Comparison of ENCODE assay signal across 10 mouse cellular contexts in genomic region chr17:42934068-42934467, GRCm38 (mm10). TPM values are rescaled to one million over a fixed set of nuclear protein-coding genes. Genes with fewer than 3 reads are reported as not detected.
DNase-seq lines count a peak whose midpoint lies in the region; ATAC-seq and TF ChIP-seq lines count a peak whose summit lies in the region.
"Had no signal": no experiment of that assay in that cellular context is flagged by ENCODE, and none has a peak within 500 bp of the region (broad histone marks: within the 10 kb centered on the region; RNA-seq: fewer than 3 reads in every experiment).

No protein-coding gene starts in this region.

- WGBS in midbrain, postnatal 0 days: 76% methylated on average over 3 of the region's 3 CpGs
- 57% methylated on average over 3 of the region's 3 CpGs for WGBS in midbrain, embryonic 16.5 days
- WGBS in kidney, embryonic 15.5 days: 45% methylated on average over 3 of the region's 3 CpGs
- WGBS in thymus, adult 2 months: 87% methylated on average over 3 of the region's 3 CpGs

- TF ChIP-seq CTCF in midbrain, postnatal 0 days (IDR thresholded peaks at IDR 0.05): no peak
- no peak for TF ChIP-seq CTCF in thymus, adult 2 months (IDR thresholded peaks at IDR 0.05; ENCODE audit: borderline replicate concordance, control insufficient read depth, extremely low read depth, insufficient read depth, low read length, poor library complexity)

- no peak overlapping the region for H3K9ac ChIP-seq in midbrain, postnatal 0 days (replicated peaks; ENCODE audit: low read length, poor library complexity, severe bottlenecking)
- no peak overlapping the region for H3K9ac ChIP-seq in midbrain, embryonic 16.5 days (ENCODE audit: low read depth, low read length)
- no peak overlapping the region for H3K9ac ChIP-seq in kidney, embryonic 15.5 days
- H3K9ac ChIP-seq: forebrain, embryonic 15.5 days had no signal

- TF ChIP-seq POLR2A in thymus, adult 2 months (IDR thresholded peaks at IDR 0.05; ENCODE audit: control insufficient read depth, extremely low read depth, insufficient read depth, low read length, poor library complexity): no peak

- no peak for ATAC-seq in midbrain, postnatal 0 days (ENCODE audit: low FRiP score)
- ATAC-seq in midbrain, embryonic 16.5 days: no peak
- ATAC-seq in kidney, embryonic 15.5 days (replicated peaks; ENCODE audit: low FRiP score): no peak
- ATAC-seq: forebrain, embryonic 15.5 days had no signal

- H3K27ac ChIP-seq in midbrain, postnatal 0 days (ENCODE audit: low read depth, low read length): no peak overlapping the region
- H3K27ac ChIP-seq in midbrain, embryonic 16.5 days (ENCODE audit: low read length): no peak overlapping the region
- H3K27ac ChIP-seq in kidney, embryonic 15.5 days: 0 out of 2 replicates have a peak overlapping the region, but pooled peaks have one; percentile 48
- no peak overlapping the region for H3K27ac ChIP-seq in thymus, adult 2 months (ENCODE audit: control insufficient read depth, insufficient read depth, low read length)
- H3K27ac ChIP-seq: forebrain, embryonic 15.5 days had no signal

- peak; percentile 45 to 49 for DNase-seq in cerebellum, postnatal 10 days
- DNase-seq in cerebellum, adult 8-10 months: no peak
- DNase-seq in midbrain, postnatal 0 days (ENCODE audit: low spot score): peak; percentile 31
- peak; percentile 29 for DNase-seq in testis, postnatal 14 days (ENCODE audit: low spot score)
- DNase-seq in thymus, adult 2 months: no peak
- DNase-seq in thymus, postnatal 25 days: no peak
- DNase-seq: heart, postnatal 14 days had no signal

- H3K9me3 ChIP-seq in midbrain, postnatal 0 days (ENCODE audit: low read length): no peaks in the 10 kb centered on the region
- no peaks in the 10 kb centered on the region for H3K9me3 ChIP-seq in midbrain, embryonic 16.5 days (replicated peaks; ENCODE audit: control insufficient read depth, low read length, poor library complexity, severe bottlenecking)
- no peaks in the 10 kb centered on the region for H3K9me3 ChIP-seq in kidney, embryonic 15.5 days (replicated peaks)
- H3K9me3 ChIP-seq: forebrain, embryonic 15.5 days had no signal

- no peaks in the 10 kb centered on the region for H3K4me1 ChIP-seq in midbrain, postnatal 0 days (ENCODE audit: insufficient read depth, low read length)
- no peaks in the 10 kb centered on the region for H3K4me1 ChIP-seq in midbrain, embryonic 16.5 days (ENCODE audit: control insufficient read depth, insufficient read depth, low read length)
- peaks cover 12% of the 10 kb centered on the region for H3K4me1 ChIP-seq in kidney, embryonic 15.5 days
- no peaks in the 10 kb centered on the region for H3K4me1 ChIP-seq in thymus, adult 2 months (replicated peaks; ENCODE audit: control insufficient read depth, insufficient read depth, low read length)
- H3K4me1 ChIP-seq: forebrain, embryonic 15.5 days had no signal

- H3K4me3 ChIP-seq in midbrain, postnatal 0 days (ENCODE audit: low read depth, low read length): no peak overlapping the region
- H3K4me3 ChIP-seq in midbrain, embryonic 16.5 days (ENCODE audit: low read depth, low read length): no peak overlapping the region
- no peak overlapping the region for H3K4me3 ChIP-seq in kidney, embryonic 15.5 days (replicated peaks)
- H3K4me3 ChIP-seq in thymus, adult 2 months (ENCODE audit: control insufficient read depth, insufficient read depth, low read length): no peak overlapping the region
- H3K4me3 ChIP-seq: forebrain, embryonic 15.5 days had no signal

- no peaks in the 10 kb centered on the region for H3K36me3 ChIP-seq in midbrain, postnatal 0 days (ENCODE audit: insufficient read depth, low read length)
- no peaks in the 10 kb centered on the region for H3K36me3 ChIP-seq in midbrain, embryonic 16.5 days (ENCODE audit: control insufficient read depth, insufficient read depth, low read length)
- H3K36me3 ChIP-seq in kidney, embryonic 15.5 days: no peaks in the 10 kb centered on the region
- no peaks in the 10 kb centered on the region for H3K36me3 ChIP-seq in thymus, adult 2 months (ENCODE audit: control insufficient read depth, insufficient read depth, low read length)
- H3K36me3 ChIP-seq: forebrain, embryonic 15.5 days had no signal

- no peak overlapping the region for H3K4me2 ChIP-seq in midbrain, postnatal 0 days (ENCODE audit: low read depth, low read length, poor library complexity, severe bottlenecking)
- H3K4me2 ChIP-seq in midbrain, embryonic 16.5 days (ENCODE audit: low read length): no peak overlapping the region
- H3K4me2 ChIP-seq in kidney, embryonic 15.5 days: no peak overlapping the region
- H3K4me2 ChIP-seq: forebrain, embryonic 15.5 days had no signal

- H3K27me3 ChIP-seq in midbrain, postnatal 0 days (ENCODE audit: insufficient read depth, low read length): no peaks in the 10 kb centered on the region
- no peaks in the 10 kb centered on the region for H3K27me3 ChIP-seq in midbrain, embryonic 16.5 days (ENCODE audit: control insufficient read depth, insufficient read depth, low read depth, low read length)
- no peaks in the 10 kb centered on the region for H3K27me3 ChIP-seq in kidney, embryonic 15.5 days
- H3K27me3 ChIP-seq in thymus, adult 2 months (ENCODE audit: control insufficient read depth, insufficient read depth, low read length): no peaks in the 10 kb centered on the region
- H3K27me3 ChIP-seq: forebrain, embryonic 15.5 days had no signal

RNA-seq across cellular contexts. Expression of gene Cd2ap, which starts 57.6 kb away (rescaled TPM):
- total RNA-seq in midbrain, postnatal 0 days (2014; rRNA removed): 15.5 and 21.2 TPM in 2 replicates
- 4.5 and 5.9 TPM in 2 replicates for polyA plus RNA-seq in midbrain, postnatal 0 days (2015; fragmentation: Nextera tagmentation; extraction: Ambion mirVana)
- 6.5 and 8.3 TPM in 2 replicates for polyA plus RNA-seq in midbrain, embryonic 16.5 days (2015; fragmentation: Nextera tagmentation; extraction: Ambion mirVana)
- 34.2 and 39.9 TPM in 2 replicates for polyA plus RNA-seq in kidney, embryonic 15.5 days (2015; fragmentation: Nextera tagmentation; extraction: Ambion mirVana)
- 11.2 and 14.4 TPM in 2 replicates for polyA plus RNA-seq in thymus, adult 2 months (2012; rRNA removed)

Comparison
In these comparisons a context has a peak if more than half of its experiments do, and no peak if none do; other contexts are left out.
1. DNase-seq: peak in cerebellum, postnatal 10 days (2 of 2), midbrain, postnatal 0 days (single experiment) and testis, postnatal 14 days (single experiment); none in cerebellum, adult 8-10 months (single experiment), thymus, adult 2 months (single experiment) and thymus, postnatal 25 days (single experiment).